Mouse (Mus musculus) adrenal gland, adult 2 months (tissue): ENCODE data around the gene Lrr1. TPM values are rescaled to one million over a fixed set of nuclear protein-coding genes. Genes with fewer than 3 reads are reported as not detected.
"Not testable (repeated sequence)": the region's sequence is repeated elsewhere in the genome, so short reads cannot be mapped to it uniquely, and the experiment has no call there.

ENCODE experiments used
- DNase-seq: peaks from one replicate; pipeline ENCODE4 v3.0.0; 2021
- polyA plus RNA-seq: library from polyadenylated mRNA; depleted of rRNA; stranded (reverse); fragments of >200 nt; gene quantifications from 2 replicates; pipeline ENCODE4 v1.2.3, GENCODE M21; 2012
- total RNA-seq, 2 experiments: library from RNA; stranded (reverse); gene quantifications; 2 replicates each; pipeline ENCODE4 v1.2.3; 2021

Lrr1 gene
- total and polyA plus RNA-seq, 3 experiments, result 0.17 TPM; not detected in 2

GRCm38 (mm10) chr12:69164904-69165303 lies 3.7 kb upstream of the Lrr1 start:
- DNase-seq, result no peak

- not testable (repeated sequence) for DNase-seq
Observed at GRCm38 (mm10) chr12:69166861-69167581, 1.6 kb upstream of the Lrr1 start.

GRCm38 (mm10) chr12:69167656-69168460 lies 756 bp upstream of the Lrr1 start:
- no peak for DNase-seq

- no peak for DNase-seq
Observed at GRCm38 (mm10) chr12:69171307-69171706, 2.7 kb downstream of the Lrr1 start.

- DNase-seq, result no peak
Observed at GRCm38 (mm10) chr12:69175975-69176374, 7.4 kb downstream of the Lrr1 start.

- no peak for DNase-seq
Observed at GRCm38 (mm10) chr12:69177526-69177925, 8.9 kb downstream of the Lrr1 start.

- DNase-seq, result no peak
Observed at GRCm38 (mm10) chr12:69179371-69179770, 10.8 kb downstream of the Lrr1 start.

GRCm38 (mm10) chr12:69181800-69182199 lies 13.2 kb downstream of the Lrr1 start:
- no peak for DNase-seq

GRCm38 (mm10) chr12:69183583-69184308 lies 15.1 kb downstream of the Lrr1 start, which contains the start of the genes Rpl36al and Mgat2:
Rpl36al (minus strand) TSS chr12:69184083.
Mgat2 (plus strand) TSS chr12:69184157.
- peak; percentile 99 for DNase-seq

GRCm38 (mm10) chr12:69184342-69185295 lies 16.0 kb downstream of the Lrr1 start:
- DNase-seq, result peak; percentile 81

- DNase-seq, result no peak
Observed at GRCm38 (mm10) chr12:69185371-69185770, 16.8 kb downstream of the Lrr1 start.

GRCm38 (mm10) chr12:69186811-69187471 lies 18.3 kb downstream of the Lrr1 start:
- DNase-seq, result peak; percentile 17

- no peak for DNase-seq
Observed at GRCm38 (mm10) chr12:69190074-69190473, 21.5 kb downstream of the Lrr1 start.

GRCm38 (mm10) chr12:69190522-69190921 lies 21.9 kb downstream of the Lrr1 start:
- DNase-seq, result no peak

- DNase-seq, result no peak
Observed at GRCm38 (mm10) chr12:69191396-69191795, 22.8 kb downstream of the Lrr1 start.

GRCm38 (mm10) chr12:69192637-69193036 lies 24.0 kb downstream of the Lrr1 start:
- no peak for DNase-seq

GRCm38 (mm10) chr12:69196444-69197377 lies 28.1 kb downstream of the Lrr1 start, which contains the start of gene Gm49383:
Gm49383 (minus strand) TSS chr12:69197104.
- DNase-seq, result peak; percentile 81

GRCm38 (mm10) chr12:69197378-69198163 lies 29.0 kb downstream of the Lrr1 start:
- DNase-seq, result peak; percentile 76

- peak; percentile 89 for DNase-seq
Observed at GRCm38 (mm10) chr12:69198164-69198535, 29.5 kb downstream of the Lrr1 start, which contains the start of gene Dnaaf2. Dnaaf2 (minus strand) TSS chr12:69198429.
